Mouse (Mus musculus) retina, postnatal 7 days (tissue): Measurements from ENCODE around the gene Atp13a3.
"Not testable (repeated sequence)": the region's sequence is repeated elsewhere in the genome, so short reads cannot be mapped to it uniquely, and the experiment has no call there.

Experiments used
- DNase-seq: peaks from one replicate; pipeline ENCODE4 v3.0.0-alpha.2; 2012; ENCODE audit warnings: low read depth, low spot score

Atp13a3 gene

DNA sequence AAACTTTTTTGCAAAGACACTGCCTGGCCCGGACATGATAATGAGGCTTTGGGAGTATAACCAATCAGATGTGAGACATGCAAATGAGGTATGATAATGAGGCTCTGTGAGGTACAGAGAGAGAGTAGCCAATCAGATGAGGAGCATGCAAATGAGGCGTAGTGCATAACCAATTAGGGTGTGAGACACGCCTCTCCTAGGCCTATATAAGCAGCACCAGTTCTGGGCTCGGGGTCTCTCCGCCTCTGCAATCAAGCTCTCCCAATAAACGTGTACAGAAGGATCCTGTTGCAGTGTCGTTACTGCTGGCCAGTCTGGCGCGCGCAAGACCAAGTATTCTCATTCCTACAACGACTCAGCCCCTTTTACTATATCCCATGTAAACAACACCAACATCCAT lies 52.3 kb downstream of the Atp13a3 start:
- DNase-seq: not testable (repeated sequence)

DNA sequence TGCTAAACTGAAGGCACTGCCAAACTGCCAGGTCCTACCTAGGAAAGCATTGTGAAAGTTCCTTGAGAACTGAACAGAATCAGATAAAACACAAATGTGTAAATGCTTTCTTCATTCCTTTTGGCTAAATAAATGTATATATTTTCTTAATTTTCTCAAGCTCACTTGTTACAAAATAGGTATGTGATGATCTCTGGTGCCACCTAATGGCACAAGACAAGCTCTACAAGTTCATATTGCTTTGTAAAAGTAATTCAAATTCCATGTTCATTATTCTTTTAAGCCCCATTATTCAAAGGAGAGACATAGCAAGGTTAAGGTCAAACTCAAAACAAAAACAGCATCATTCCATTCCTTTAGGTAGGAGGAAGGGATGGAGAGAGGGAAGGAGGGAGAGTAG lies 91.5 kb downstream of the Atp13a3 start:
- DNase-seq: no peak

DNA sequence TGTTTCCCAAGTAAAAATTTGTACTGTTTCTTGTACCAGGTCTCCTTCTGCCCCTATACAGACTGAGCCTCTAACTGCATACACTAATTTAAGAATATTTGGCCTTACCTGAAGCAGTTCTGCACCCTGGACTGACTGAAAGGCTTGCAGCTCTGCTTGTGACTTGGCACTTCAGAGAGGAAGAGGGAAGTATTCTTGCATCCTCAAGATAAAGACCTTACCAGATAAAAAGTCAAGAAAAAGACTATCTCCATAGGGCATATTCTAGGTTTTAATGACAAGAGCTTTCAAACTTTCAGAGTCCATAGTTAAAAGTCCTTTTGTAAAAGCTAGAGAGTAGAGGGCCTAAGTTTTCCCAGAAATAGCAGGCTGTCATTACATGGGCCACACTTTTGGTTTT lies 95.1 kb downstream of the Atp13a3 start, which contains the start of gene Gp5:
Gp5 (minus strand) TSS at position 133 of the 400 bp plus-strand sequence.
- DNase-seq: no peak

DNA sequence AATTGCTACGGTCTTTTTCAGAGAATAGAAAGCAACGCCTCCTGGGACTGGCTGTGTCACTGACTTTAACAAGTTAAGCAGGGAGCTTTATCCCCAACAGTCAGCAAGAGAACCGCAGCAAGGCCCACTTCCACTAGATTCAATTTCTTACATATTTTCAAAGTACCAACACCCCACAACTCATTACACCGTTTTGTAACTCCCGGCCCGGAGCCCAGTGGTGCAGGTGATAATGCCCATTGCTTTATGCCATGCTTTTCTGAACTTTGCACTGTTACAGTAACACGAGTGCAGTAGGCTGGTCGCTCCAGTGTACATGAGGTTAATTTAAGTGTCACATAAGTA lies 95.6 kb downstream of the Atp13a3 start:
- DNase-seq: no peak

DNA sequence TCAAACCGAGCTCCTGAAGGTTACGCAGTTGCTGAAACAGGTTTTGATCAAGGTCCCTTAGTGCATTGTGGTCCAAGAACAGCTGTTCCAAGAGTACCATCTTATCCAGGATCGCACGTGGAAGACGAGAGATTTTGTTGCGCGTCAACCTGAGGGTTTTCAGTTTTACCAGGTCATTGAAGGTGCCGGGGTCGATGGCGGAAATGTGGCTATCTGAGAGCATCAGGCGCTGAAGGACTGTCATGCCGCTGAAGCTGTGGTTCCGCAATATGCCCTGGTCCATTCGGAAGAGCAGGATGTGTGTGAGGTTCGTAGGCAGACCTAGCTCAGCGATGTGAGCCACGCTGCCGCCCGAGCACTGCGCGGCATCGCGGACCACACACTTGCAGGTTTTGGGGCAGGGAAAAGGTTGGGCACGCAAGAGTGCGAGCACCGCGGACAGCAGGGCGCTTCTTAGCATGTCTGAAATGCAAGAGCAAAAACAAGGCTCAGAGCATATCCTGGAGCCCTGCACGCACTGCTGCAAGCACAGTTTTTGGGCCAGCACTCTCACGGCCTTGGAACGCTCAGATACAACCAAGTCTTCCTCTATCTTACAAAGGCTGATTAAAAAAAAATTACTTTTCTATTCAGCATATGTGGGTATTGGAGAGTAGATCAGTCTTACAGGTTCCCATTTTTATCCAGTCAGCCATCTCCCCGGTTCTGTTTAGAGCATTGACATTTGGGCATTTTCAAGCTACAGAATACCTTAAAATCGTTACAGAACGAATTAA lies 96.2 kb downstream of the Atp13a3 start:
- DNase-seq: no peak

DNA sequence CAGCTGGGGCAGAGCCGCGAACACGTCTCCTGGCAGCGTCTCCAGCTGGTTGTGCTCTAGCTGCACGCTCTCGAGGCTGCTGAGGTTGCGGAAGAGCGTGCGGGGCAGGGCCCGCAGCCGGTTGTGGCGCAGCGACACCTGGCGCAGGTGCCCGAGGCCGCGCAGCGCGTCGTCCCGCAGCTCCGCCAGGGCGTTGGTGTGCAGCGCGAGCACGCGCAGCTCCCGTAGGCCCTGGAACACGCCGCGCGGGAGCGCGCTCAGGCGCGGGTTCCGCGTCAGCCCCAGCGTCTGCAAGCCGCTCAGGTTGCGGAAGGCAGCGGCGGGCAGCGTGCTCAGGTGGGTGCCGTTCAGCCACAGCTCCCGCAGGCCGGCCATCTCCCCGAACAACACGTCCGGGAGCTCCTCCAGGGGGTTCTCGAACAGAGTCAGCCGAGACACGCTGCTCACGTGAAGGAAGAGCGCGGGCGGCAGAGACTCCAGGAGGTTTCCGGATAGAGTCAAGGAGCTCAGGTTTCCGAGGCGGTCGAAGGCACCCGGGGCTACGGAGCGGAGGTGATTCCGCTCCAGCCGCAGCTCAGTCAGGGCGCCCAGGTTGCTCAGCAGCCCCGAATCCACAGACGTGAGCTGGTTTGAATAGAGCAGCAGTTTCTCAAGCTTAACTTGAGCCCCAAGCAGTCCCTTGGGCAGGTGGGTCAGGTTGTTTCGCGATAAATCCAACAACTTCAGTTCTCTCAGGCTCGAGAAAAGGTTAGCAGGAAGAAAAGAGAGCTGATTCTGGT lies 97.0 kb downstream of the Atp13a3 start:
- DNase-seq: peak; percentile 52

DNA sequence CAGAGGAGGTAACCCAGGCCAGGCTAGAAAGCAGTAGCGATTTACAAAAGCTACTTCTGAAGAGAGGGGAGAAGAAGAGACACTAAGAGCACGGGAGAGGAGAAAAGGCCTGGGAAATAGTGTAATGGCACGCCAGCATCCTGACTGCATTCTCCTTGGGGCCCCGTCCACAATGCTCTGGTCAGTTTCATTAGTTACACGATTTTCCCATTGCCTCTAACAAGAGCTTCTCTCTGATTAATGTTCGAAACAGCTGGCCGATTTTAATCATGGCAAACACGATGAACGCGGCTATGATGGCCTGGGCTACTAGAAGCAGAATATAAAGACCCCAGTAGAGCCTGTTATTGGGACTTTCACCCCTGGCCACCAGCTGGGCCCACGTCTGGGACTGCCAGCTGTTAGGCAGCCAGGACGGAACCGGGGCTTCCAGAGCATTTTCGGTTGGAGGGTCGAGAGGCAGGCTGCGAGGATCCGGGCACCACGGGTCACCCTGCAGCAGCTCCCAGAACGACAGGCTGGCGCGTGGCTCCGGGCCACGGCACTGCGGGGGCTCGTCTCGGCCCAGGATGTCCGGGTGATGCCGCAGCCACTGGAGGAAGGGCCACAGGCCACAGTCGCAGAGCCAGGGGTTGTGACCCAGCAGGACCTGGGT lies 97.7 kb downstream of the Atp13a3 start:
- DNase-seq: no peak

DNA sequence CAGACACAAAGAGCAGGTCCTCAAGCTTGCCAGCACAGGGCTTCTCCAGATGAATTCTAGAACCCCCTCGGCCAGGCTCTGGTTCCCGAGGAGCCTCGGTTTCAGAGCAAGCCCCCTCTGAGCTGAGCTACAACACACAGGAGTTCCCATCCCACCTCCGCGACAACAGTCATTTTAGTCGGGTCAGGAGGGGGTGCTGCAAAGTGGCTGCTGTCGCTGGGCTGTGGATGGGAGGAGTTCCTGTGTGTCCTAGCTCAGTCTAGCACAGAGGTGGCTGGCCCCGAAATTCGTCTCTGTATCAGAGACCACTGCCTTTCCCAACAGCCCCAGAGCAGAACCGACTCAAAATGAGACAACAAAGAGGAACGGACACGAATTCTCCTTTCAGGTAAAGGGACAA lies 98.5 kb downstream of the Atp13a3 start:
- no peak for DNase-seq

DNA sequence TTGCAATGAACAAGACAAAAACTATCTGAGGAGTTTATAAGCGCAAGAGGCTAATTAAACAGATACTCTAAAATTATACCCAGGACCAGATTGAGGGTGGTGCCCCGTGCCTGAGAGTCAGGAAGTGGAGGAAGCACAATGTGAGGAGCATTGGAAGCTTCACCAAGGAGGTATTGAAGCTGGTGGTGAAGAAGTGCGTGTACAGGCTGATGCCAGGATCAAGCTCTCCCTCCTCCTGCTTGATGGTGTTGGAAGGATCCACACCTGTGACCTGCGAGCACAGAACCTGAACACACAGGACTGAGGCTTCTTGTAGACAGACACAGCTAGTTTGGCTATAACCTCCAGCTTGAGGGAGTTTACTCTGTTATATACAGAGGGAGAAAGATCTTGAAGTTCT lies 99.7 kb downstream of the Atp13a3 start:
- no peak for DNase-seq

DNA sequence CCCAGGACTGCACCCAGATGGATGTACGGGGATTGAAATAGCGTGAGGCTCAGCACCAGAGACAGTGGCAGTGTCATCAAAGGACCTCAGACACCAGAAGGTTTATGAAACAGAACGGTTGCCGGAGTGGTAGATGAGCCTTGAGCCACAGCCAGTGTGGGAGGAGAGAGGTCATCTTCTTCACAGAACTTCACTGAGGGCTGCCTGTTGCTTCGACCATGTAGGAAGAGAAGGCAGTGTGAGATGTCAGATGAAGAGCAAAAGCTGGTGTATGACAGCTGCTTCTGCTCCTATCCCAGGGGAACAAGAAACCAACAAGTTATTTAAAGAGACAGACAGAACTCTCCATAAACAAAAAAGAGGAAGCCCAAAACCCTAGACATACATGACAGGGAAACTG lies 101.5 kb downstream of the Atp13a3 start:
- DNase-seq: no peak

DNA sequence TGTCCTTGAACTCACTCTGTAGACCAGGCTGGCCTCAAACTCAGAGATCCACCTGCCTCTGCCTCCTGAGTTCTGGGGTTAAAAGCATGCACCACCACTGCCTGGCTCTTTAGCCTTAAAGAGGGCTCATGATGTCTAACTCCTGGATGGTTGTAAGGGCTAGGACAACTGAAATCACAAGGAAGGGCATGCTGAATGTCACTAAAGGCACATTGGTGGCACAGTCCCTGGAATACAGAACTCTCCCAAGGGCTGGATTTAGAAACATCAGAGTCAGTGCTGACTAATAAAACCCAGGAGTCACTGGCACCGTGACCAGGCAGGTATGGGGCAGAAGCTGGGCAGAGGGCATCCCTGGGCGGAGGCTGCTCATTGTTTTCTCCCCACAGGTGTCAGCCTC lies 102.4 kb downstream of the Atp13a3 start:
- DNase-seq: no peak

DNA sequence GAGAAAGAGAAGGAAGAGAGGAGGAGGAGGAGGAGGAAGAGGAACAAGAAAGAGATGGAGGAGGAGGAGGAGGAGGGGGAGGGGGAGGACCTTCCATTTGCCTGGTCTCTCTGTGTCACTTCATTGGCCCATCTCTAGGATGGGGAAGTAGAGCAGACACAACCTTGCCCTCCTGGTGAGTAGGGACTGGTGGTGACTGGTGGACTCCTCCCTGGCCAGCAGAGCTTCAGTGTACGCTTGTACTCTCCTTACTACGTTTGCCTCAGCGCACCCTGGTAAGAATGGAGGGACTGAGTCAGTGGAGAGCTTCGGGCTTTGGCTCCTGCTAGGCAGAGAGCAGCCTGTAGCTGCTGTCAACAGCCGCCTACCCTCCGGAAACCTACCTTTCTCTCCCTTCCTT lies 103.1 kb downstream of the Atp13a3 start:
- no peak for DNase-seq

DNA sequence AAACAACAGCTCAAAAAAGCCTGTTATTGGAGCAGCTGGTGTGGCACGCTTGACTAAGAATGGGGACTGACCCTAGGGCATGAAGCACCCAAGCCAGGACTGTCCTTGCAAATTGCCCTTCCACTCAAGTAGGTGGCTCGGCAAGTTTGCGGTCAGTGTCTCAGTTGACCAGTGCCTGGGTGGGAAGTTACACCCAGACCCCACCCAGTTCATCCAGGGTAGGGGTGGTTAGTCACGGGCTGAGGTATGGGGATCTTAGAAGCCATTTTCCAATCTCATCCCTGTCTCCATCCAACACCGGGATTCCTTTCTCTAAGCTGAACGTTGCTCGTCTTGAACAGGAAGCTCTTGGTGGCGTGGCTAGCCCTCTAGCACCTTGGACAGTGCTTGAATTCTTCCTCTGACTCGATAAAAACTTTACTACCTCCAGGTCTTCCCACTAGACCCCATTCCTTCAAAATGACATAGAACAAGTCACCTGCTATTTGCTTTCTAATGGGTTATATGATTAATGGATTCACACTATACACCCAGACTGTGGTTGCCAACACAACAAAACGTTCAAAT lies 106.0 kb downstream of the Atp13a3 start:
- no peak for DNase-seq

DNA sequence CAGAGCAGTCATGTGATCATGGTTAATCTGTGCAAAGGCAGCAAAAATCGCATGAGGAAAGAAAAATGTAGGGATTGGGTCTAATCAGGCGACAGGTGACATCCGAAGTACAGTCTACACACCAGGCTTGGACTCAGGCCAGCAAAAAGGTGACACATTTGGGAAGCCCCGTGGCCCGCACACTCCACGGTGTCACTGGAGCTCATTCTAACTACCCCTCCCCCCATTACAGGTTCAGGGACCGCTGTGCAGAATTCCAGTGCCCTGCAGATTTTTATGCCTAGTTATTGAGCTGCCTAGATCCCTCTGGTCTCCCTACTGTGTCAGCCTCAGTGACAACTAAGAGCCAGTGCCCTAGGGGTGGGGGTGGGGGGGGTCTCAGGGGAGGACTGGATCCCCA lies 108.3 kb downstream of the Atp13a3 start:
- no peak for DNase-seq

DNA sequence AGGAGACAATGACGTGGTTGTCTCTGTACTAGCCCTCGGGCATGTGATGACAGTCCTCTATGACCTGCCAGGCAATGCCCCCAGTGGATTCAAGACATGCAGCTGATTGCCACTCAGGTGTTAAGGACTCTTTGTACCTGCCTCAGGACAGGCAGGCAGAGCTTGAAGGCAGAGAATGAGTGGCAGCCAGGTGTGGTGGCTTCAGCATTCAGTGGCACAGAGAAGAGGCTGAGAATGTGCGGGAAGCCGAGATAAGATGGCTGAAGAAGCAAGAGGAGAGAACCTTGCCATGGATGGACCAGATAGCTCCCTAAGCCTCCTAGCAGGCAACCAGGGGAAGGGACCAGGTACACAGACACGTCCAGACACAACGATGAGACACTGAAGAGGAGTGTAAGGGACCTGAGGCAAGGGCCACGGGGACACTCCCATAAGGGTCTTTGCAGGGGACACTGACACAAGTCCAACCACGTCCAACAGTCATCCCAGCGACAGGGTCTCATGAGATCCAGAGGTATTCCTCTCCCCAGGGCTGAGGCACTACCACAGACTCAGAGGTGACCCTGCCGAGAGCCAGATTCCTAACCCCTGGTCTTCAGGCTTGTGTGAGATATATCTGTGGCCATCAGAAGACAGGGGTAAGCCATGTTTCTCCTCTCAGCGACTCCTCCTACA lies 109.0 kb downstream of the Atp13a3 start:
- DNase-seq: no peak

DNA sequence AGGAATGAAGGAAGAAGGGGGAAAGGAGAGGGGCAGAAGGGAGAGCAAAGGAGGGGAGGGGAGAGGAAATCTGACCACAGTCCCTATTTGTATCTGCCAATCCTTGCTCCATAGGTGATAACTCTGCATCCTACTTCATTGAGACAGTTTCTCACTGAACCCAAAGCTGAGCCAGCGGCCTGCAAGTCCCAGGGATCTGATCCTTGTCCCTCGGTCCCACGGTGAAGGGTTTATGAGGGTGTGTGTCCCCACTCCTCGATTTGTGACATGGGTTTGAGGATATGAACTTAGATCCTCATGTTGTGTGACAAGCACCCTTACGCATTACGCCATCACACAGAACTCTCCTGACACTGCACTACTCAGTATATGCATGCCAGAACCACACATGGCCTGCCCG lies 110.7 kb downstream of the Atp13a3 start:
- DNase-seq: no peak

DNA sequence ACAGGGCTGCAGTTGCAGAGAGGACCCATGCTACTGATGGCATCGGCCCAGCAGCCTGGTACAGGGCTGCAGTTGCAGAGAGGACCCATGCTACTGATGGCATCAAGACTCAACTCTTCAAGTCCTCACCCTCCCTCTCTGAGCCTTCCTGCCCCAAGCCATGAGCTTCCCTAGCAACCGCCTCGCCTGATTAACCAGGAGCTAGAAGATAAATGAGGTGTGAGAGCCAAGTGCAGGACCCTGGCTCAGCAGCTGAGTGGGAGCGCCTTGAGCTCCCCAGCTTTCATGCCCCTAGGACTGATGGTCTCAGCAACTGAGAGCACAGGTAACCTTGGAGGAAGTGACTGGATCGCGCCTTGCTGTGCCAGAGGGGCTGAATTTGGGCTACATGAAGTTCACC lies 115.3 kb downstream of the Atp13a3 start:
- DNase-seq: no peak

DNA sequence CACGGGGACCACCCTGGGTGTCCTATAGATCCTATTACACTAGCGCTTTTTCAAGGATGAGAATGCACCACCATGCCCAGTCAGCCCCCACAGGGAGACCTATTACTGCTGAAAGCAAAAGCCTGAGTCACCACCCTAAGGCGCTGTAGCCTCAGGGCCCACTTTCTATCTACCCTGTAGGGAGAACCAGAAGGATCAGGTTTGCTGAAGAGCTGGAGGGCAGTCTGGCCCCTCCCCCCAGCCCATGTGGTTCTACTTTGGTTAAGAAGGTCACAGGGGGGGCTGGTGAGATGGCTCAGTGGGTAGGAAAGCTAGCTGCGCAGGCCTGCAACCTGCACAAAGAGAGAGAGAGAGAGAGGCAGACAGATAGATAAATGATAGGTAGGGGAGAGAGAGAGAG lies 120.1 kb downstream of the Atp13a3 start:
- DNase-seq: no peak

DNA sequence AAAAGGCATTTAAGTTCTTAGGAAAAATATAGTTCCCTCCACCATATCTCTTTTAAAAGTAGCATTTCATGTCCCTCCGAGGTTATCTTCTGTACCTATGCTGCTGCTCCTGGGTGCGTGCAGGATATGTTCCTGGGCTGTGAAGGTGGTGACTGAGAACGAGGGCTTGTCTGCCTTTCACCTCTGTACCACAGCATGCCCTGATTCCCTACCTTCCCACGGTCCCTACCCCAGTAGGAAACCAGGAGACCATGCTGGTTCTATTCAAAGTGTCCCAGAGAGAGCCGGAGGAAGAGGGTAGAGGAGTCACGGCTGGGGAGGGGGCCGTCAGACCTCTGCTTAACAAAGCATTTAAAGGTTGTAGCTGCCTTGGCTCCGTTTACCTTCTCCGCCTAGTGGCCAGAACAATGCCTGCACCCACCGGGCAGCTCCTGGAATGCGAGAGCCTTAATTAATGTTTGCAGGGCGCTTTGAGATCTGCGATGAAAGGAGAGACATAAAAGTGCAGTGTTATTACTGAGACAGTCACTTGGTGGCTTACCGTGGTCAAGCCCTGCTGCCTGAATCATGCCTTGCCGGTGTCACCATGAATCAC lies 121.9 kb downstream of the Atp13a3 start:
- DNase-seq: no peak

DNA sequence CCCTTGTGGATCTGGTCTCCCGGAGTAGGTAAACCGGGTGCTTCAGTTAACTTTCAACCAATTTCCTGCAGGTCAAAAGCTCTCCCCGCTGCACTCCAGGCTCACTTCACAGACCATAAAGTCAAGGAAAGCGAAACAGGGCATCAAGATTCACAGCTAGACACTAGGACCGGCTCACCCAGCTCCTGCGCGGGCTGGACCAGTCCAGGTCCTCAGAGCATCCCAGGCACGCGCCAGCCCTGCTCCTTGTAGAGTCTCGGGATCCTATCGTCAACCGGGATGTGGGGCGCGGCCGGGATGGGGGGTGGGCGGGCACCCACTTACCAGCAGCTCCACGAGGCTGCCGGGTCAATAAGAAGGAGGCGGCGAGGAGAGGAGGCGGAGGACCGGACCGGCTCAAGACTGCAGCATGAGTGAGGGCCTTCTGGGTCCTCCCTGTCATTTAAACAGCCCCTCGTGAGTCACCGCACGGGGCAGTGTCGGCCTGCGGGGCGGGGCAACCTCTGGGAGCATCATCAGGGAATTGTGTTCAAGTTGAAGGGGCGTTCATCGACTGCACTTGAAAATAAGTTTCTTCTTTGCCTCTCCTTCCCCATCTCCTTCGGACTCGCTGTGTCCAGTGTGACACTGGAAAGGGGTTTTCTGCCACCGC lies 122.8 kb downstream of the Atp13a3 start, which contains the start of gene Lrrc15:
Lrrc15 (minus strand) TSS at position 413 of the 652 bp plus-strand sequence.
- no peak for DNase-seq
